Mouse (Mus musculus) MEL (cell line): ENCODE measurements around the gene Gm21970. TPM values are rescaled to one million over a fixed set of nuclear protein-coding genes. Genes with fewer than 3 reads are reported as not detected.

Experiments
- DNase-seq: peaks from one replicate; pipeline ENCODE4 v3.0.0; 2011; ENCODE audit warnings: low read depth, low spot score
- H3K27ac ChIP-seq: 2 replicates; pipeline ENCODE4 v1.5.1; 2012; ENCODE audit warnings: low read depth, mild to moderate bottlenecking, control low read depth, low read length, moderate library complexity; ENCODE audit not compliant: control insufficient read depth
- H3K27me3 ChIP-seq, 2 experiments: fragments of 150-350 bp in 1 of 2; sonication (generic) in 1 of 2; 2 replicates each; pipeline ENCODE4 v1.6.1; 2012; ENCODE audit warnings: low read length in 2 of 2, mild to moderate bottlenecking in 2 of 2, improper control_type of control experiment in 1 of 2, moderate library complexity in 1 of 2; ENCODE audit not compliant: insufficient read depth in 2 of 2, control insufficient read depth in 1 of 2
- H3K36me3 ChIP-seq, 2 experiments: 2 replicates each; pipeline ENCODE4 v1.6.1; 2012 to 2014; ENCODE audit warnings: low read length in 2 of 2, improper control_type of control experiment in 1 of 2, inconsistent platforms in 1 of 2, mild to moderate bottlenecking in 1 of 2; ENCODE audit not compliant: insufficient read depth in 2 of 2, control insufficient read depth in 1 of 2
- H3K4me1 ChIP-seq, 2 experiments: fragments of 150-350 bp in 1 of 2; sonication (generic) in 1 of 2; 2 replicates each; pipeline ENCODE4 v1.6.1; 2012; ENCODE audit warnings: low read length in 2 of 2, improper control_type of control experiment in 1 of 2, mild to moderate bottlenecking in 1 of 2; ENCODE audit not compliant: insufficient read depth in 2 of 2, control insufficient read depth in 1 of 2
- H3K4me3 ChIP-seq, 2 experiments: fragments of 150-350 bp in 1 of 2; sonication (generic) in 1 of 2; 2 replicates each; pipeline ENCODE4 v1.5.1; 2012; ENCODE audit warnings: low read depth in 2 of 2, low read length in 2 of 2, mild to moderate bottlenecking in 2 of 2, moderate library complexity in 2 of 2, control low read depth in 1 of 2, improper control_type of control experiment in 1 of 2; ENCODE audit not compliant: control insufficient read depth in 1 of 2, insufficient read depth in 1 of 2
- H3K79me2 ChIP-seq: 2 replicates; pipeline ENCODE4 v1.6.1; 2012; ENCODE audit warnings: mild to moderate bottlenecking, low read length, moderate library complexity; ENCODE audit not compliant: control insufficient read depth, poor library complexity, insufficient read depth
- H3K9ac ChIP-seq: 2 replicates; pipeline ENCODE4 v1.6.1; 2012; ENCODE audit warnings: low read depth, mild to moderate bottlenecking, control low read depth, low read length, moderate library complexity; ENCODE audit not compliant: control insufficient read depth, poor library complexity, severe bottlenecking
- H3K9me3 ChIP-seq: fragments of 150-350 bp; sonication (generic); replicated peaks from 2 replicates; pipeline ENCODE4 v1.6.1; 2012; ENCODE audit warnings: mild to moderate bottlenecking, low read length, improper control_type of control experiment, moderate library complexity; ENCODE audit not compliant: insufficient read depth
- BHLHE40 ChIP-seq: IDR thresholded peaks from 2 replicates; pipeline ENCODE4 v1.6.1; 2012; ENCODE audit warnings: low read depth, mild to moderate bottlenecking, inconsistent platforms, low read length, improper control_type of control experiment, borderline replicate concordance
- CHD2 ChIP-seq: IDR thresholded peaks from 2 replicates; pipeline ENCODE4 v1.6.1; 2011; ENCODE audit warnings: low read length, improper control_type of control experiment
- CTCF ChIP-seq, 3 experiments: IDR thresholded peaks in 2 of 3; conservative IDR thresholded peaks in 1 of 3; 2 replicates each; pipeline ENCODE4 v1.5.1; 2011 to 2012; ENCODE audit warnings: low read length in 3 of 3, low read depth in 2 of 3, mild to moderate bottlenecking in 2 of 3, improper control_type of control experiment in 1 of 3, inconsistent platforms in 1 of 3, mixed read lengths in 1 of 3, moderate library complexity in 1 of 3; ENCODE audit not compliant: control insufficient read depth in 1 of 3, insufficient read depth in 1 of 3, poor library complexity in 1 of 3, severe bottlenecking in 1 of 3
- ELF1 ChIP-seq: IDR thresholded peaks from 2 replicates; pipeline ENCODE4 v1.6.1; 2014; ENCODE audit warnings: low read depth, mild to moderate bottlenecking, inconsistent platforms, low read length, improper control_type of control experiment, moderate library complexity
- ETS1 ChIP-seq: IDR thresholded peaks from 2 replicates; pipeline ENCODE4 v1.6.1; 2012; ENCODE audit warnings: low read depth, mild to moderate bottlenecking, inconsistent platforms, low read length, improper control_type of control experiment, moderate library complexity
- GATA1 ChIP-seq: IDR thresholded peaks from 2 replicates; pipeline ENCODE4 v1.6.1; 2011; ENCODE audit warnings: low read depth, low read length, improper control_type of control experiment
- MAFK ChIP-seq: IDR thresholded peaks from 2 replicates; pipeline ENCODE4 v1.6.1; 2011; ENCODE audit warnings: low read depth, mild to moderate bottlenecking, low read length, improper control_type of control experiment, borderline replicate concordance
- MAZ ChIP-seq: IDR thresholded peaks from 2 replicates; pipeline ENCODE4 v1.6.1; 2012; ENCODE audit warnings: low read depth, mild to moderate bottlenecking, inconsistent platforms, low read length, improper control_type of control experiment
- MYB ChIP-seq: IDR thresholded peaks from 2 replicates; pipeline ENCODE4 v1.6.1; 2011; ENCODE audit warnings: mild to moderate bottlenecking, low read depth, low read length, improper control_type of control experiment
- NELFE ChIP-seq: IDR thresholded peaks from 2 replicates; pipeline ENCODE4 v1.6.1; 2011; ENCODE audit warnings: low read depth, low read length, improper control_type of control experiment
- NRF1 ChIP-seq: IDR thresholded peaks from 2 replicates; pipeline ENCODE4 v1.6.1; 2014; ENCODE audit warnings: low read depth, mild to moderate bottlenecking, inconsistent platforms, low read length, improper control_type of control experiment, moderate library complexity; ENCODE audit not compliant: poor library complexity, insufficient read depth, severe bottlenecking
- POLR2AphosphoS5 ChIP-seq: IDR thresholded peaks from 2 replicates; pipeline ENCODE4 v1.6.1; 2012; ENCODE audit warnings: low read depth, borderline replicate concordance, mild to moderate bottlenecking, inconsistent platforms, low read length, moderate library complexity, mixed read lengths
- RAD21 ChIP-seq: IDR thresholded peaks from 2 replicates; pipeline ENCODE4 v1.6.1; 2011; ENCODE audit warnings: mild to moderate bottlenecking, low read depth, low read length, improper control_type of control experiment
- RCOR1 ChIP-seq: IDR thresholded peaks from 2 replicates; pipeline ENCODE4 v1.6.1; 2012; ENCODE audit warnings: low read depth, mild to moderate bottlenecking, inconsistent platforms, low read length, improper control_type of control experiment
- USF1 ChIP-seq: IDR thresholded peaks from 2 replicates; pipeline ENCODE4 v1.6.1; 2014; ENCODE audit warnings: low read depth, mild to moderate bottlenecking, inconsistent platforms, low read length, improper control_type of control experiment, moderate library complexity
- ZNF384 ChIP-seq: IDR thresholded peaks from 2 replicates; pipeline ENCODE4 v1.6.1; 2012; ENCODE audit warnings: low read depth, mild to moderate bottlenecking, inconsistent platforms, low read length, improper control_type of control experiment
- polyA plus RNA-seq, 2 experiments: library from polyadenylated mRNA; stranded (reverse) in 1 of 2; unstranded in 1 of 2; fragments of >175 nt in 1 of 2; fragments of >200 nt in 1 of 2; gene quantifications; 2 replicates each; pipeline versions ENCODE4 v1.2.1 to v1.2.4; 2012; ENCODE audit warnings: low replicate concordance in 2 of 2, low read depth in 1 of 2; ENCODE audit not compliant: insufficient read length in 2 of 2, insufficient read depth in 1 of 2, missing spikeins in 1 of 2
- total RNA-seq: library from RNA; depleted of rRNA; stranded (reverse); fragments of 300-350 nt; gene quantifications from 2 replicates; pipeline ENCODE4 v1.2.3, GENCODE M21; 2012

Gene Gm21970
- total and polyA plus RNA-seq, 3 experiments: not detected

- peaks cover 4 to 9% of the 10 kb centered on the region in 2 experiments for H3K4me1 ChIP-seq
- no peaks in the 10 kb centered on the region for H3K27me3 ChIP-seq
- H3K9ac ChIP-seq: no peak overlapping the region
- H3K79me2 ChIP-seq: peaks cover 6% of the 10 kb centered on the region
- H3K9me3 ChIP-seq: no peaks in the 10 kb centered on the region
- TF ChIP-seq RCOR1 (no peak), ZNF384 (no peak), ETS1 (no peak)
- no peak overlapping the region for H3K27ac ChIP-seq
- H3K36me3 ChIP-seq: peaks cover 9 to 10% of the 10 kb centered on the region in 2 experiments; a peak in 3 of 4 replicates
- no peak for DNase-seq
- no peak overlapping the region for H3K4me3 ChIP-seq
Measured at GRCm38 (mm10) chr16:91379412-91379811, 12.1 kb upstream of the Gm21970 start.

GRCm38 (mm10) chr16:91380151-91380550, 11.4 kb upstream of the Gm21970 start:
- no peak overlapping the region for H3K4me3 ChIP-seq

GRCm38 (mm10) chr16:91381606-91382005, 9.9 kb upstream of the Gm21970 start:
- Histone ChIP-seq H3K79me2 (no peaks in the 10 kb centered on the region; the same call in 1 of the 2 replicates), H3K4me1 (peaks cover 0 to 9% of the 10 kb centered on the region in 2 experiments; a peak in 2 of 4 replicates)

More at GRCm38 (mm10) chr16:91380151-91380550, 11.4 kb upstream of the Gm21970 start:
- H3K27me3 ChIP-seq: no peaks in the 10 kb centered on the region
- no peak for DNase-seq
- H3K79me2 ChIP-seq: peaks cover 4% of the 10 kb centered on the region
- no peak for TF ChIP-seq CTCF (IDR thresholded peaks at IDR 0.05 in 2 of 3, conservative IDR thresholded peaks at IDR 0.05 in 1 of 3; ENCODE audit: control insufficient read depth in 1 of 3, insufficient read depth in 1 of 3, low read depth in 2 of 3, low read length in 3 of 3, poor library complexity in 1 of 3, severe bottlenecking in 1 of 3)
- TF ChIP-seq USF1: 0 out of 2 replicates have a peak, but pooled peaks have one; percentile 15
- H3K4me1 ChIP-seq: peaks cover 0 to 9% of the 10 kb centered on the region in 2 experiments; a peak in 2 of 4 replicates
- H3K27ac ChIP-seq: no peak overlapping the region
- peaks cover 7 to 11% of the 10 kb centered on the region in 2 experiments; a peak in 3 of 4 replicates for H3K36me3 ChIP-seq
- H3K9ac ChIP-seq: no peak overlapping the region
- no peaks in the 10 kb centered on the region for H3K9me3 ChIP-seq

More at GRCm38 (mm10) chr16:91381606-91382005, 9.9 kb upstream of the Gm21970 start:
- Histone ChIP-seq H3K9me3 (no peaks in the 10 kb centered on the region), H3K4me3 (no peak overlapping the region), H3K36me3 (peaks cover 7 to 11% of the 10 kb centered on the region in 2 experiments), H3K9ac (no peak overlapping the region), H3K27me3 (no peaks in the 10 kb centered on the region), H3K27ac (no peak overlapping the region)
- TF ChIP-seq GATA1: no peak
- no peak for TF ChIP-seq POLR2AphosphoS5
- no peak for TF ChIP-seq BHLHE40
- no peak for TF ChIP-seq RCOR1
- no peak for TF ChIP-seq MYB
- TF ChIP-seq NRF1: no peak
- no peak for TF ChIP-seq RAD21
- no peak for TF ChIP-seq CHD2
- no peak for TF ChIP-seq NELFE
- no peak for TF ChIP-seq MAZ
- no peak for TF ChIP-seq MAFK
- no peak for TF ChIP-seq ELF1
- DNase-seq: no peak
